Mouse (Mus musculus) MEL (cell line): ENCODE data around the gene Dlg2. TPM values are rescaled to one million over a fixed set of nuclear protein-coding genes. Genes with fewer than 3 reads are reported as not detected.

Experiments used
- DNase-seq: peaks from one replicate; pipeline ENCODE4 v3.0.0; 2011; ENCODE audit warnings: low read depth, low spot score
- H3K27ac ChIP-seq: 2 replicates; pipeline ENCODE4 v1.5.1; 2012; ENCODE audit warnings: low read depth, mild to moderate bottlenecking, control low read depth, low read length, moderate library complexity; ENCODE audit not compliant: control insufficient read depth
- H3K27me3 ChIP-seq, 2 experiments: fragments of 150-350 bp in 1 of 2; sonication (generic) in 1 of 2; 2 replicates each; pipeline ENCODE4 v1.6.1; 2012; ENCODE audit warnings: low read length in 2 of 2, mild to moderate bottlenecking in 2 of 2, improper control_type of control experiment in 1 of 2, moderate library complexity in 1 of 2; ENCODE audit not compliant: insufficient read depth in 2 of 2, control insufficient read depth in 1 of 2
- H3K36me3 ChIP-seq, 2 experiments: 2 replicates each; pipeline ENCODE4 v1.6.1; 2012 to 2014; ENCODE audit warnings: low read length in 2 of 2, improper control_type of control experiment in 1 of 2, inconsistent platforms in 1 of 2, mild to moderate bottlenecking in 1 of 2; ENCODE audit not compliant: insufficient read depth in 2 of 2, control insufficient read depth in 1 of 2
- H3K4me1 ChIP-seq, 2 experiments: fragments of 150-350 bp in 1 of 2; sonication (generic) in 1 of 2; 2 replicates each; pipeline ENCODE4 v1.6.1; 2012; ENCODE audit warnings: low read length in 2 of 2, improper control_type of control experiment in 1 of 2, mild to moderate bottlenecking in 1 of 2; ENCODE audit not compliant: insufficient read depth in 2 of 2, control insufficient read depth in 1 of 2
- H3K4me3 ChIP-seq, 2 experiments: fragments of 150-350 bp in 1 of 2; sonication (generic) in 1 of 2; 2 replicates each; pipeline ENCODE4 v1.5.1; 2012; ENCODE audit warnings: low read depth in 2 of 2, low read length in 2 of 2, mild to moderate bottlenecking in 2 of 2, moderate library complexity in 2 of 2, control low read depth in 1 of 2, improper control_type of control experiment in 1 of 2; ENCODE audit not compliant: control insufficient read depth in 1 of 2, insufficient read depth in 1 of 2
- H3K79me2 ChIP-seq: 2 replicates; pipeline ENCODE4 v1.6.1; 2012; ENCODE audit warnings: mild to moderate bottlenecking, low read length, moderate library complexity; ENCODE audit not compliant: control insufficient read depth, poor library complexity, insufficient read depth
- H3K9ac ChIP-seq: 2 replicates; pipeline ENCODE4 v1.6.1; 2012; ENCODE audit warnings: low read depth, mild to moderate bottlenecking, control low read depth, low read length, moderate library complexity; ENCODE audit not compliant: control insufficient read depth, poor library complexity, severe bottlenecking
- H3K9me3 ChIP-seq: fragments of 150-350 bp; sonication (generic); replicated peaks from 2 replicates; pipeline ENCODE4 v1.6.1; 2012; ENCODE audit warnings: mild to moderate bottlenecking, low read length, improper control_type of control experiment, moderate library complexity; ENCODE audit not compliant: insufficient read depth
- BHLHE40 ChIP-seq: IDR thresholded peaks from 2 replicates; pipeline ENCODE4 v1.6.1; 2012; ENCODE audit warnings: low read depth, mild to moderate bottlenecking, inconsistent platforms, low read length, improper control_type of control experiment, borderline replicate concordance
- CHD1 ChIP-seq: IDR thresholded peaks from 2 replicates; pipeline ENCODE4 v1.6.1; 2012; ENCODE audit warnings: low read depth, mild to moderate bottlenecking, inconsistent platforms, low read length, improper control_type of control experiment
- CHD2 ChIP-seq: IDR thresholded peaks from 2 replicates; pipeline ENCODE4 v1.6.1; 2011; ENCODE audit warnings: low read length, improper control_type of control experiment
- E2F4 ChIP-seq: IDR thresholded peaks from 2 replicates; pipeline ENCODE4 v1.6.1; 2011; ENCODE audit warnings: low read depth, low read length, improper control_type of control experiment, borderline replicate concordance
- ELF1 ChIP-seq: IDR thresholded peaks from 2 replicates; pipeline ENCODE4 v1.6.1; 2014; ENCODE audit warnings: low read depth, mild to moderate bottlenecking, inconsistent platforms, low read length, improper control_type of control experiment, moderate library complexity
- EP300 ChIP-seq, 2 experiments: IDR thresholded peaks; 2 replicates each; pipeline ENCODE4 v1.6.1; 2011; ENCODE audit warnings: improper control_type of control experiment in 2 of 2, low read length in 2 of 2, low read depth in 1 of 2, mild to moderate bottlenecking in 1 of 2
- GATA1 ChIP-seq: IDR thresholded peaks from 2 replicates; pipeline ENCODE4 v1.6.1; 2011; ENCODE audit warnings: low read depth, low read length, improper control_type of control experiment
- JUND ChIP-seq: IDR thresholded peaks from 2 replicates; pipeline ENCODE4 v1.6.1; 2011; ENCODE audit warnings: low read depth, mild to moderate bottlenecking, improper control_type of control experiment, low read length
- KAT2A ChIP-seq: conservative IDR thresholded peaks from 2 replicates; pipeline ENCODE4 v1.6.1; 2012; ENCODE audit warnings: low read depth, low read length, improper control_type of control experiment, inconsistent platforms
- MAFK ChIP-seq: IDR thresholded peaks from 2 replicates; pipeline ENCODE4 v1.6.1; 2011; ENCODE audit warnings: low read depth, mild to moderate bottlenecking, low read length, improper control_type of control experiment, borderline replicate concordance
- MAX ChIP-seq: IDR thresholded peaks from 2 replicates; pipeline ENCODE4 v1.6.1; 2011; ENCODE audit warnings: low read length, improper control_type of control experiment
- MEF2A ChIP-seq: IDR thresholded peaks from 2 replicates; pipeline ENCODE4 v1.6.1; 2014; ENCODE audit warnings: low read depth, mild to moderate bottlenecking, inconsistent platforms, low read length, improper control_type of control experiment; ENCODE audit not compliant: poor library complexity, insufficient replicate concordance, severe bottlenecking; ENCODE audit errors: extremely low read depth
- MXI1 ChIP-seq: IDR thresholded peaks from 2 replicates; pipeline ENCODE4 v1.6.1; 2011; ENCODE audit warnings: mild to moderate bottlenecking, low read depth, low read length, improper control_type of control experiment
- MYB ChIP-seq: IDR thresholded peaks from 2 replicates; pipeline ENCODE4 v1.6.1; 2011; ENCODE audit warnings: mild to moderate bottlenecking, low read depth, low read length, improper control_type of control experiment
- MYC ChIP-seq: IDR thresholded peaks from 2 replicates; pipeline ENCODE4 v1.6.1; 2011; ENCODE audit warnings: low read depth, mild to moderate bottlenecking, low read length, improper control_type of control experiment, moderate library complexity
- NELFE ChIP-seq: IDR thresholded peaks from 2 replicates; pipeline ENCODE4 v1.6.1; 2011; ENCODE audit warnings: low read depth, low read length, improper control_type of control experiment
- NRF1 ChIP-seq: IDR thresholded peaks from 2 replicates; pipeline ENCODE4 v1.6.1; 2014; ENCODE audit warnings: low read depth, mild to moderate bottlenecking, inconsistent platforms, low read length, improper control_type of control experiment, moderate library complexity; ENCODE audit not compliant: poor library complexity, insufficient read depth, severe bottlenecking
- POLR2AphosphoS2 ChIP-seq: IDR thresholded peaks from 2 replicates; pipeline ENCODE4 v1.6.1; 2011; ENCODE audit warnings: low read length, improper control_type of control experiment
- TAL1 ChIP-seq: IDR thresholded peaks from 2 replicates; pipeline ENCODE4 v1.6.1; 2012; ENCODE audit warnings: mild to moderate bottlenecking, inconsistent platforms, low read length, moderate library complexity, mixed read lengths
- UBTF ChIP-seq: IDR thresholded peaks from 2 replicates; pipeline ENCODE4 v1.6.1; 2012; ENCODE audit warnings: low read depth, mild to moderate bottlenecking, inconsistent platforms, low read length, improper control_type of control experiment, moderate library complexity, borderline replicate concordance; ENCODE audit not compliant: insufficient read depth
- USF2 ChIP-seq, 2 experiments: IDR thresholded peaks; 2 replicates each; pipeline ENCODE4 v1.6.1; 2011 to 2012; ENCODE audit warnings: improper control_type of control experiment in 2 of 2, low read length in 2 of 2, borderline replicate concordance in 1 of 2, inconsistent platforms in 1 of 2, low read depth in 1 of 2, mild to moderate bottlenecking in 1 of 2; ENCODE audit not compliant: insufficient read depth in 1 of 2
- ZC3H11A ChIP-seq: IDR thresholded peaks from 2 replicates; pipeline ENCODE4 v1.6.1; 2012; ENCODE audit warnings: low read depth, mild to moderate bottlenecking, inconsistent platforms, low read length, improper control_type of control experiment
- polyA plus RNA-seq, 2 experiments: library from polyadenylated mRNA; stranded (reverse) in 1 of 2; unstranded in 1 of 2; fragments of >175 nt in 1 of 2; fragments of >200 nt in 1 of 2; gene quantifications; 2 replicates each; pipeline versions ENCODE4 v1.2.1 to v1.2.4; 2012; ENCODE audit warnings: low replicate concordance in 2 of 2, low read depth in 1 of 2; ENCODE audit not compliant: insufficient read length in 2 of 2, insufficient read depth in 1 of 2, missing spikeins in 1 of 2
- total RNA-seq: library from RNA; depleted of rRNA; stranded (reverse); fragments of 300-350 nt; gene quantifications from 2 replicates; pipeline ENCODE4 v1.2.3, GENCODE M21; 2012

The Dlg2 gene
- total and polyA plus RNA-seq, 3 experiments = 0.04 TPM; not detected in 2

DNA sequence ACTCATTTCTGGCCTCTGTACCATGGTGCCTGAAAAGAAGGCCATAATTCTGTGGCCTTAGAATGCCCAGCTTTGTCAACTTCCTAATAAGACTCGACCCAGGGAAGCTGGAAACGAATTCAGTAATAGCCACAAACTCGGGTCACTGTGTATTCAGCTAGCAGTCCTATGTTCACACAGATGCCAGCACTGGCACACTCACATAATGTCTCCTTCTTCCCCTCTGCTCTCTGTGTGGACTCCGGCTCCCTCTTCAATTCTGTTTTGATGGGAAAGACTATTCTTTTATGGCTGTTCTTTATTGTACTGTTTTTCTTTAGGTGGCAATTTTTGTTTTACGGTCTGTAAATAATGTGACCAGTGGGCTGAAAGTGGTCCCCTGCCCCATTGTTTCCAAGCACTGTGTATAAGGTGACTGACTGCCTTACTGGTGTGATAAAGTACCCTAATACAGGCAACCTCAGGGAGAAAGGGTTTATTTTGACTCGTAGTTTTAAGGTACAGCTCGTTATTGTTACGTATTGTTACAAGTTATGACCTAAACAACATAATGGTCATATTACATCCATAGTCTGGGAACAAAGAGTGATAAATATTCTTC, 1816.5 kb downstream of the Dlg2 start:
- H3K79me2 ChIP-seq = no peaks in the 10 kb centered on the region
- no peak for DNase-seq
- no peaks in the 10 kb centered on the region for H3K4me1 ChIP-seq
- H3K4me3 ChIP-seq = no peak overlapping the region
- no peak overlapping the region for H3K27ac ChIP-seq
- H3K9ac ChIP-seq = no peak overlapping the region
- H3K27me3 ChIP-seq = no peaks in the 10 kb centered on the region
- no peaks in the 10 kb centered on the region for H3K9me3 ChIP-seq
- TF ChIP-seq MEF2A = no peak
- H3K36me3 ChIP-seq = no peaks in the 10 kb centered on the region

DNA sequence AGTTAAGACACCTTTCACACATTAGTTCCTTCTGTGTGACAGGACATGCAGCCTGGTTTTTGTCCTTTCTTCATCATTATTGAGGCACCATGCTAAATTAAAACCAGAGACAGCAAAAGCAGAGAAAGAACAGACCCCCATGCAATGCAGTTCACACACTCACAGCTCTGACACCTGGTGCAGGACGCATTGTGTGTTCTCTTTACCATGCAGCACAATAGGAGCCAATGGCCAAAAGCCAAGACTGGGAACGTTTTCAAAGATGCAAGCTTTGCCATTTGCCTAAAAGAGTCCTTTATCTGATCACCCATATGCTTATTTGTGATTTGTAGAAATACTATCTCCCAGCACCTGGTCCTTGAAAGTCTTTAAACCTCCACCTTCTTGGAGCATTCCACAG, 1824.6 kb downstream of the Dlg2 start:
- no peak overlapping the region for H3K4me3 ChIP-seq
- no peaks in the 10 kb centered on the region for H3K79me2 ChIP-seq
- no peaks in the 10 kb centered on the region for H3K9me3 ChIP-seq
- DNase-seq = no peak
- H3K9ac ChIP-seq = no peak overlapping the region
- TF ChIP-seq ELF1 (no peak), USF2 (IDR thresholded peaks at IDR 0.05; ENCODE audit: borderline replicate concordance in 1 of 2, insufficient read depth in 1 of 2, low read depth in 1 of 2, low read length in 2 of 2) (no peak), E2F4 (no peak), CHD1 (no peak), MYB (no peak)
- no peak overlapping the region for H3K27ac ChIP-seq
- no peaks in the 10 kb centered on the region for H3K36me3 ChIP-seq
- H3K4me1 ChIP-seq = no peaks in the 10 kb centered on the region
- H3K27me3 ChIP-seq = no peaks in the 10 kb centered on the region

GRCm38 (mm10) chr7:92307634-92308033, 1831.2 kb downstream of the Dlg2 start:
- Histone ChIP-seq H3K27me3 (no peaks in the 10 kb centered on the region), H3K27ac (no peak overlapping the region), H3K9ac (no peak overlapping the region), H3K9me3 (no peaks in the 10 kb centered on the region), H3K4me1 (no peaks in the 10 kb centered on the region), H3K4me3 (no peak overlapping the region), H3K36me3 (no peaks in the 10 kb centered on the region), H3K79me2 (no peaks in the 10 kb centered on the region)
- no peak for DNase-seq
- TF ChIP-seq MYC (no peak), MEF2A (no peak), TAL1 (no peak), NELFE (no peak), ZC3H11A (no peak), POLR2AphosphoS2 (no peak), MAFK (no peak), MAX (no peak), BHLHE40 (no peak), GATA1 (no peak), UBTF (no peak), MYB (no peak), CHD2 (no peak), JUND (no peak), KAT2A (no peak), NRF1 (no peak), EP300 (IDR thresholded peaks at IDR 0.05; ENCODE audit: low read depth in 1 of 2, low read length in 2 of 2) (no peak), MXI1 (no peak)
